Mouse (Mus musculus) megakaryocyte-erythroid progenitor cell, adult 5-6 weeks (primary cell): ENCODE results near the gene Hand2. TPM values are rescaled to one million over a fixed set of nuclear protein-coding genes. Genes with fewer than 3 reads are reported as not detected.

ENCODE experiments used
- ATAC-seq: replicated peaks from 2 replicates; pipeline ENCODE4 v1.8.0; 2016; ENCODE audit warnings: mild to moderate bottlenecking, inconsistent platforms; ENCODE audit not compliant: severe bottlenecking, poor library complexity, low FRiP score, low TSS enrichment
- total RNA-seq, 2 experiments: library from RNA; stranded (forward) in 1 of 2; stranded (reverse) in 1 of 2; fragments of 200-1000, 215-1000 nt in 1 of 2; fragments of >200 nt in 1 of 2; fragmentation: Nextera tagmentation in 1 of 2; gene quantifications; 2 replicates each; pipeline ENCODE4 v1.2.3; 2014 to 2017

Gene Hand2
- total RNA-seq, 2 experiments from 2014 or later, result not detected

GRCm38 (mm10) chr8:57322961-57323941 lies 2.5 kb downstream of the Hand2 start:
- ATAC-seq, result no peak

GRCm38 (mm10) chr8:57324091-57324490 lies 3.3 kb downstream of the Hand2 start:
- no peak for ATAC-seq

GRCm38 (mm10) chr8:57324671-57325070 lies 3.9 kb downstream of the Hand2 start:
- ATAC-seq, result no peak

GRCm38 (mm10) chr8:57325111-57325891 lies 4.5 kb downstream of the Hand2 start:
- ATAC-seq, result no peak

- ATAC-seq, result no peak
Observed at GRCm38 (mm10) chr8:57326091-57327065, 5.6 kb downstream of the Hand2 start.

- ATAC-seq, result no peak
Observed at GRCm38 (mm10) chr8:57327281-57328160, 6.7 kb downstream of the Hand2 start.

- peak; percentile 86 for ATAC-seq
Observed at GRCm38 (mm10) chr8:57328161-57328920, 7.6 kb downstream of the Hand2 start.

GRCm38 (mm10) chr8:57328931-57329341 lies 8.2 kb downstream of the Hand2 start:
- ATAC-seq, result no peak

GRCm38 (mm10) chr8:57330106-57330505 lies 9.3 kb downstream of the Hand2 start:
- no peak for ATAC-seq

GRCm38 (mm10) chr8:57331727-57332630 lies 11.2 kb downstream of the Hand2 start:
- no peak for ATAC-seq

GRCm38 (mm10) chr8:57332676-57333482 lies 12.1 kb downstream of the Hand2 start:
- no peak for ATAC-seq

- no peak for ATAC-seq
Observed at GRCm38 (mm10) chr8:57333483-57333770, 12.6 kb downstream of the Hand2 start.

- ATAC-seq, result no peak
Observed at GRCm38 (mm10) chr8:57333795-57334551, 13.2 kb downstream of the Hand2 start.

GRCm38 (mm10) chr8:57334714-57335113 lies 13.9 kb downstream of the Hand2 start:
- no peak for ATAC-seq

GRCm38 (mm10) chr8:57337271-57338030 lies 16.7 kb downstream of the Hand2 start:
- no peak for ATAC-seq
